Mouse (Mus musculus): ENCODE measurements around the gene Adgrg3. TPM values are rescaled to one million over a fixed set of nuclear protein-coding genes. Genes with fewer than 3 reads are reported as not detected.

Gene Adgrg3
- polyA plus RNA-seq, 1 experiment from 2014 or later, result 11.8 TPM

DNA sequence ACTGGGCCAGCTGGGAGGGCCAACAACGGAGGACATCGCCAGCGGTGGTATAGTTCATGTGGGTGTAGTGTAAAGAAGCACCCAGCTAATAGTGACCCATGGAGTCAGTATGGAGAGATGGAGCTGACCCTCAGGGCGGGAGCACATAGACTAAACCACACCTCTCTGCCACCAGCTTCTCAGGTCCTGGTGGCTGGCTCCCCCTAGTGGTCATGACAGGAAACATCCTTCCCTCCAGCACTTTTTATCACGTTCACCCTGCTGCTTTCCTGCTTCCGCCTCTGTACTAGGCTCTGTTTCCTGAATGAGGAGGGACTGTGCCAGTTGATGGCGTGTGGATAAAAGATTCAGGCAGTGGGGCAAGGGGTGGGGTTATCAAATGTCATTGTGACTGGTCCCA lies 15.8 kb upstream of the Adgrg3 start:
- Histone ChIP-seq H3K9ac (ENCODE audit: low read depth, low read length) (no peak overlapping the region), H3K36me3 (ENCODE audit: control insufficient read depth, insufficient read depth, low read length) (peaks cover 27% of the 10 kb centered on the region), H3K27me3 (replicated peaks; ENCODE audit: control insufficient read depth, insufficient read depth, low read length) (no peaks in the 10 kb centered on the region), H3K27ac (ENCODE audit: low read depth, low read length) (0 out of 2 replicates have a peak overlapping the region, but pooled peaks have one; percentile 42), H3K4me1 (replicated peaks; ENCODE audit: control insufficient read depth, insufficient read depth, low read length) (peaks cover 54% of the 10 kb centered on the region), H3K9me3 (ENCODE audit: control insufficient read depth, low read length) (no peaks in the 10 kb centered on the region), H3K4me3 (ENCODE audit: low read depth, low read length) (no peak overlapping the region), H3K4me2 (0 out of 2 replicates have a peak overlapping the region, but pooled peaks have one; percentile 15)
- 4% methylated on average over 7 of the region's 7 CpGs for WGBS
- peak; percentile 84 for DNase-seq (ENCODE audit: low spot score)
- peak; percentile 72 for ATAC-seq (replicated peaks; ENCODE audit: low FRiP score)

DNA sequence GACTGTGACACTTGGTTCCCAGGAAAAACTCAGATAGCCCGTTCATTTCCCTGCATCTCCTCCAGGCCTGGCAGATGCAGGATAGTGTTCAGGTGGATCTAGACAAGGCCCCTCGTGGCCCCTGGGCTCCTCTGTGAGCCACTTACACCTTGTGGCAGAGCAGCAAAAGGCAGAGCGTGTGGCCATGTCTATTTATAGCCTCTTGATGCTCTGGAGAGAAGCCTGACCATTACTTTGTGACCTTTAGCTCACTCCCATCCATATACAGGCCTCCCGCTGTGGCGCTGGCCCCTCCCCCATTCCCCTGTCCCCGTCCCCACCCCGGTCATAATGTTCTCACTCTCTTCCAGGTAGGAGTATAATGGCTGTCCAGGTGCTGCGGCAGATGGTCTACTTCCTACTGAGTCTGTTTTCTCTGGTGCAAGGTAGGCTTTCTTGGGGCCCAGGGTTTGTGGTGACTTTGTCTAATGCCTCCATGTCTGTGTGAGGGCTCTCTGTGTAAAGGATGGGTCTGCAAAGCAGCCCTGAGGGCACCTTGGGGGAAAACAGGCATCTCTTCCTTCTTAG lies 15.3 kb upstream of the Adgrg3 start:
- H3K27ac ChIP-seq (ENCODE audit: low read depth, low read length), result 0 out of 2 replicates have a peak overlapping the region, but pooled peaks have one; percentile 13
- H3K9me3 ChIP-seq (ENCODE audit: control insufficient read depth, low read length), result no peaks in the 10 kb centered on the region
- H3K4me1 ChIP-seq (replicated peaks; ENCODE audit: control insufficient read depth, insufficient read depth, low read length), result peaks cover 49% of the 10 kb centered on the region
- H3K4me3 ChIP-seq (ENCODE audit: low read depth, low read length), result no peak overlapping the region
- ATAC-seq (replicated peaks; ENCODE audit: low FRiP score) (no peak; the same call in 1 of the 2 replicates), DNase-seq (ENCODE audit: low spot score) (no peak)
- H3K27me3 ChIP-seq (replicated peaks; ENCODE audit: control insufficient read depth, insufficient read depth, low read length), result no peaks in the 10 kb centered on the region
- H3K4me2 ChIP-seq, result peak overlapping the region; percentile 15; the same call in 1 of the 2 replicates
- H3K9ac ChIP-seq (ENCODE audit: low read depth, low read length), result no peak overlapping the region
- 44% methylated on average over 8 of the region's 8 CpGs for WGBS
- peaks cover 26% of the 10 kb centered on the region for H3K36me3 ChIP-seq (ENCODE audit: control insufficient read depth, insufficient read depth, low read length)

DNA sequence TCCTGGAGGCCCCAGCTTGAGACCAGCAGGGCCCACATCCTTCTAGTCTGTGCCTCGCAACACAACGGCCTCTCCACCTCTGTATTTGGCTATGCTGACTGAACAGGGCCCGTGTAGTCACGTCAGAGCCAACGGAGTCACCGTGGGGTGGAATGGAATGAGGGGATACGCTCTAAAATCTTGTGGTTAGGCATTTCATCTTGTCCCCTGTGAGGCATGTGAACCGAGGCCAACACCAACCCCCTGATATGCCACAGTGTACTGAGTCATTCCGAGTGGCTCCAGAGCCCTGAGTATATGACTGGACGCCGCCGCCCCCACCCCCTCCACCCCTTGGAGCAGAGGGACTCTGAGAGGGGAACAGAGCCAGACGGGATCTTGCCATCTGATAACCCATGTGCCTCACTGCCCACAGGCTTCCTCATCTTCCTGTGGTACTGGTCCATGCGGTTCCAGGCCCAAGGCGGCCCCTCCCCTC lies 5.0 kb upstream of the Adgrg3 start:
- no peaks in the 10 kb centered on the region for H3K9me3 ChIP-seq (ENCODE audit: control insufficient read depth, low read length)
- H3K4me1 ChIP-seq (replicated peaks; ENCODE audit: control insufficient read depth, insufficient read depth, low read length), result peaks cover 5% of the 10 kb centered on the region
- no peak overlapping the region for H3K4me3 ChIP-seq (ENCODE audit: low read depth, low read length)
- H3K9ac ChIP-seq (ENCODE audit: low read depth, low read length), result no peak overlapping the region
- H3K4me2 ChIP-seq, result no peak overlapping the region
- H3K27me3 ChIP-seq (replicated peaks; ENCODE audit: control insufficient read depth, insufficient read depth, low read length), result no peaks in the 10 kb centered on the region
- peak overlapping the region; percentile 8; the same call in 1 of the 2 replicates for H3K27ac ChIP-seq (ENCODE audit: low read depth, low read length)
- peak; percentile 34 for DNase-seq (ENCODE audit: low spot score)
- 63% methylated on average over 15 of the region's 15 CpGs for WGBS
- peaks cover 37% of the 10 kb centered on the region for H3K36me3 ChIP-seq (ENCODE audit: control insufficient read depth, insufficient read depth, low read length)
- ATAC-seq (replicated peaks; ENCODE audit: low FRiP score), result no peak; the same call in 1 of the 2 replicates

- Histone ChIP-seq H3K4me2 (no peak overlapping the region), H3K27ac (ENCODE audit: low read depth, low read length) (no peak overlapping the region), H3K4me1 (replicated peaks; ENCODE audit: control insufficient read depth, insufficient read depth, low read length) (peaks cover 12% of the 10 kb centered on the region), H3K9ac (ENCODE audit: low read depth, low read length) (no peak overlapping the region), H3K4me3 (ENCODE audit: low read depth, low read length) (no peak overlapping the region), H3K27me3 (replicated peaks; ENCODE audit: control insufficient read depth, insufficient read depth, low read length) (no peaks in the 10 kb centered on the region), H3K36me3 (ENCODE audit: control insufficient read depth, insufficient read depth, low read length) (peaks cover 14% of the 10 kb centered on the region), H3K9me3 (ENCODE audit: control insufficient read depth, low read length) (no peaks in the 10 kb centered on the region)
- ATAC-seq (replicated peaks; ENCODE audit: low FRiP score) (no peak), DNase-seq (ENCODE audit: low spot score) (no peak)
- WGBS, result 63% methylated on average over 4 of the region's 4 CpGs
These were observed 1.6 kb upstream of the Adgrg3 start for GRCm38 (mm10) chr8:95015866-95016265.

DNA sequence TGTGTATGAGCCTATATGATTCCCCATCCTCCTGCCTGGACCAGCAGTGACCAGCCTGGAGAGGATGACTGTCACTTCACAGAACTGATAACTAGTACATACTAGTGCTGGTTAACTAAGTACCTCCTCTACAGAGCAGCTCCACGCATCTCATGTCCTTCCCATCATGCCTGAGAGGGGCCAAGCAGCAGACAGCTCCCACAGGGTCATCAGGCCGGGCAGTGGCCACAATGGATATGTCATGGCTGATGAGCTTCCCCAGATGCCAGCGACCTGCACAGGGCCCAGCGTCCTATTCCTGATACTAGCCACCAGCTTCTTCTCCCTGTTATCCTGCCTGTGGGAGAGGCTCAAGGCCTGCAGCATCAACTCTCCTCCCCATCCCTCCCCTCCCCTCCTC lies 808 bp upstream of the Adgrg3 start:
- DNase-seq (ENCODE audit: low spot score) (no peak), ATAC-seq (replicated peaks; ENCODE audit: low FRiP score) (no peak)
- 45% methylated on average over 4 of the region's 4 CpGs for WGBS

GRCm38 (mm10) chr8:95017969-95018635 lies 610 bp downstream of the Adgrg3 start:
- Histone ChIP-seq H3K4me1 (replicated peaks; ENCODE audit: control insufficient read depth, insufficient read depth, low read length) (peaks cover 17% of the 10 kb centered on the region), H3K4me2 (no peak overlapping the region), H3K9ac (ENCODE audit: low read depth, low read length) (no peak overlapping the region), H3K27ac (ENCODE audit: low read depth, low read length) (no peak overlapping the region), H3K36me3 (ENCODE audit: control insufficient read depth, insufficient read depth, low read length) (peaks cover 5% of the 10 kb centered on the region; the same call in 1 of the 2 replicates), H3K27me3 (replicated peaks; ENCODE audit: control insufficient read depth, insufficient read depth, low read length) (no peaks in the 10 kb centered on the region), H3K4me3 (ENCODE audit: low read depth, low read length) (0 out of 2 replicates have a peak overlapping the region, but pooled peaks have one; percentile 5), H3K9me3 (ENCODE audit: control insufficient read depth, low read length) (no peaks in the 10 kb centered on the region)
- WGBS, result 59% methylated on average over 9 of the region's 9 CpGs
- ATAC-seq (replicated peaks; ENCODE audit: low FRiP score) (no peak), DNase-seq (ENCODE audit: low spot score) (no peak)

More for the DNA sequence above, 808 bp upstream of the Adgrg3 start:
- Histone ChIP-seq H3K9me3 (ENCODE audit: control insufficient read depth, low read length) (no peaks in the 10 kb centered on the region), H3K4me1 (replicated peaks; ENCODE audit: control insufficient read depth, insufficient read depth, low read length) (peaks cover 15% of the 10 kb centered on the region), H3K27me3 (replicated peaks; ENCODE audit: control insufficient read depth, insufficient read depth, low read length) (no peaks in the 10 kb centered on the region), H3K4me2 (no peak overlapping the region), H3K4me3 (ENCODE audit: low read depth, low read length) (no peak overlapping the region), H3K36me3 (ENCODE audit: control insufficient read depth, insufficient read depth, low read length) (peaks cover 12% of the 10 kb centered on the region), H3K9ac (ENCODE audit: low read depth, low read length) (no peak overlapping the region), H3K27ac (ENCODE audit: low read depth, low read length) (no peak overlapping the region)

- Histone ChIP-seq H3K4me2 (peak overlapping the region; percentile 49), H3K9ac (ENCODE audit: low read depth, low read length) (peak overlapping the region; percentile 22), H3K4me1 (replicated peaks; ENCODE audit: control insufficient read depth, insufficient read depth, low read length) (peaks cover 17% of the 10 kb centered on the region), H3K4me3 (ENCODE audit: low read depth, low read length) (peak overlapping the region; percentile 28), H3K27me3 (replicated peaks; ENCODE audit: control insufficient read depth, insufficient read depth, low read length) (no peaks in the 10 kb centered on the region), H3K36me3 (ENCODE audit: control insufficient read depth, insufficient read depth, low read length) (no peaks in the 10 kb centered on the region), H3K27ac (ENCODE audit: low read depth, low read length) (peak overlapping the region; percentile 78), H3K9me3 (ENCODE audit: control insufficient read depth, low read length) (no peaks in the 10 kb centered on the region)
- WGBS, result 20% methylated on average over 12 of the region's 12 CpGs
- peak; percentile 62 for DNase-seq (ENCODE audit: low spot score)
- peak; percentile 59 for ATAC-seq (replicated peaks; ENCODE audit: low FRiP score)
These were observed 2.8 kb downstream of the Adgrg3 start for GRCm38 (mm10) chr8:95020293-95020777.

DNA sequence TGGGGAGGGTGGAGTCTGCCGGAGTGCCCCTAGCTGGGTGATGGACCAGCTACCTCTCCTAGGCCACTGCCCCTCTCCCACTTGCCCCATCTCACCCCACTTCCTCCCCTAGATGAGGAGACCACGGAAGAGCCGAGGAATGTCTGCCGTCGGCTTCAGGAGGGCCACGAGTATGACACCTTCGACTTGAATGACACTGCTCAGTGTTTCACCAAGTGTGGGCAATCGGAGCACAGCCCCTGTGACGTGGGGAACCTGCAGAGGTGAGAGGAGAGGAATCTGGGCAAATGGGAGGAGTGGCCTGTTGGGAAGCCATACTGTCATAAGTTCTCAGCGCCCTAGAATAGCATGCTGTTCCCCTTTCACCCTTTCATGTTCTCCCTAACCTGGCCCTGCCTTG lies 3.3 kb downstream of the Adgrg3 start:
- H3K9me3 ChIP-seq (ENCODE audit: control insufficient read depth, low read length), result 0 out of 2 replicates have a peak, but pooled peaks cover 1% of the 10 kb centered on the region
- H3K9ac ChIP-seq (ENCODE audit: low read depth, low read length), result no peak overlapping the region
- peak overlapping the region; percentile 49 for H3K4me2 ChIP-seq
- DNase-seq (ENCODE audit: low spot score) (no peak), ATAC-seq (replicated peaks; ENCODE audit: low FRiP score) (no peak; the same call in 1 of the 2 replicates)
- 47% methylated on average over 10 of the region's 10 CpGs for WGBS
- H3K27ac ChIP-seq (ENCODE audit: low read depth, low read length), result peak overlapping the region; percentile 5; the same call in 1 of the 2 replicates
- H3K4me3 ChIP-seq (ENCODE audit: low read depth, low read length), result peak overlapping the region; percentile 28
- H3K27me3 ChIP-seq (replicated peaks; ENCODE audit: control insufficient read depth, insufficient read depth, low read length), result no peaks in the 10 kb centered on the region
- no peaks in the 10 kb centered on the region for H3K36me3 ChIP-seq (ENCODE audit: control insufficient read depth, insufficient read depth, low read length)
- peaks cover 17% of the 10 kb centered on the region for H3K4me1 ChIP-seq (replicated peaks; ENCODE audit: control insufficient read depth, insufficient read depth, low read length)

All from liver, embryonic 11.5 days (tissue).